31 mouse cellular contexts compared by ENCODE assay signal in genomic region chr2:48589709-48590108, GRCm38 (mm10).
"Had no signal": no experiment of that assay in that cellular context is flagged by ENCODE, and none has a peak within 500 bp of the region (broad histone marks: within the 10 kb centered on the region; RNA-seq: fewer than 3 reads in every experiment).

No protein-coding gene starts in this region.

- H3K9me3 ChIP-seq: limb, embryonic 15.5 days; liver, embryonic 12.5 days; liver, embryonic 13.5 days; liver, embryonic 15.5 days; lung, embryonic 15.5 days; midbrain, embryonic 10.5 days; midbrain, embryonic 12.5 days; midbrain, embryonic 13.5 days; midbrain, embryonic 15.5 days; neural tube, embryonic 12.5 days; neural tube, embryonic 13.5 days had no signal

- H3K4me3 ChIP-seq: left cerebral cortex, adult 2 months; limb, embryonic 15.5 days; liver, embryonic 12.5 days; liver, embryonic 13.5 days; liver, embryonic 15.5 days; lung, embryonic 15.5 days; megakaryocyte, embryonic 14.5 days; midbrain, embryonic 10.5 days; midbrain, embryonic 12.5 days; midbrain, embryonic 13.5 days; midbrain, embryonic 15.5 days; myocyte; neural tube, embryonic 12.5 days; neural tube, embryonic 13.5 days had no signal

- H3K4me2 ChIP-seq: limb, embryonic 15.5 days; liver, embryonic 11.5 days; liver, embryonic 12.5 days; liver, embryonic 13.5 days; liver, embryonic 15.5 days; lung, embryonic 14.5 days; lung, embryonic 15.5 days; midbrain, embryonic 11.5 days; midbrain, embryonic 12.5 days; midbrain, embryonic 13.5 days; midbrain, embryonic 15.5 days; neural tube, embryonic 12.5 days; neural tube, embryonic 13.5 days had no signal

- H3K4me1 ChIP-seq: limb, embryonic 15.5 days; liver, embryonic 12.5 days; liver, embryonic 13.5 days; liver, embryonic 15.5 days; lung, embryonic 15.5 days; megakaryocyte, embryonic 14.5 days; neural tube, embryonic 12.5 days; neural tube, embryonic 13.5 days had no signal

- DNase-seq: left cerebral cortex, postnatal 4 days; liver; liver, embryonic 13.5 days; liver, postnatal 0 days; lung, adult 18-20 months; lung, adult 2 months; lung, embryonic 14.5 days; lung, postnatal 10 days; lung, postnatal 14 days; lung, postnatal 36 days; lung, postnatal 4 days; midbrain, embryonic 14.5 days had no signal

- ATAC-seq: liver, embryonic 12.5 days; liver, postnatal 0 days; lung, postnatal 0 days; midbrain, embryonic 13.5 days; midbrain, embryonic 15.5 days; midbrain, embryonic 16.5 days had no signal

- H3K27me3 ChIP-seq: limb, embryonic 15.5 days; liver, embryonic 12.5 days; liver, embryonic 13.5 days; liver, embryonic 15.5 days; lung, embryonic 15.5 days; megakaryocyte, embryonic 14.5 days; midbrain, embryonic 12.5 days; midbrain, embryonic 13.5 days; midbrain, embryonic 15.5 days; neural tube, embryonic 12.5 days; neural tube, embryonic 13.5 days had no signal

- H3K9ac ChIP-seq: limb, embryonic 15.5 days; liver, embryonic 12.5 days; liver, embryonic 13.5 days; liver, embryonic 14.5 days; liver, embryonic 15.5 days; liver, postnatal 0 days; lung, embryonic 14.5 days; lung, embryonic 15.5 days; midbrain, embryonic 12.5 days; midbrain, embryonic 13.5 days; midbrain, embryonic 15.5 days; neural tube, embryonic 12.5 days; neural tube, embryonic 13.5 days had no signal

- H3K36me3 ChIP-seq: limb, embryonic 15.5 days; liver, embryonic 12.5 days; liver, embryonic 13.5 days; liver, embryonic 15.5 days; lung, embryonic 15.5 days; midbrain, embryonic 10.5 days; midbrain, embryonic 12.5 days; midbrain, embryonic 13.5 days; midbrain, embryonic 15.5 days; neural tube, embryonic 12.5 days; neural tube, embryonic 13.5 days had no signal

- H3K27ac ChIP-seq: left cerebral cortex, adult 2 months; limb, embryonic 15.5 days; liver, embryonic 12.5 days; liver, embryonic 13.5 days; liver, embryonic 14.5 days; liver, embryonic 15.5 days; lung, embryonic 15.5 days; macrophage; midbrain, embryonic 10.5 days; midbrain, embryonic 12.5 days; midbrain, embryonic 13.5 days; midbrain, embryonic 15.5 days; neural tube, embryonic 12.5 days; neural tube, embryonic 13.5 days had no signal
